Mouse (Mus musculus) duodenum, adult 2 months (tissue): ENCODE measurements around the gene Hsd17b10. TPM values are rescaled to one million over a fixed set of nuclear protein-coding genes. Genes with fewer than 3 reads are reported as not detected.

ENCODE experiments used
- polyA plus RNA-seq: library from polyadenylated mRNA; depleted of rRNA; stranded (reverse); fragments of >200 nt; gene quantifications from 2 replicates; pipeline ENCODE4 v1.2.3, GENCODE M21; 2012; ENCODE audit warnings: low replicate concordance; rRNA removed

Gene Hsd17b10
- 38.6 and 38.9 TPM in 2 replicates for polyA plus RNA-seq

DNA sequence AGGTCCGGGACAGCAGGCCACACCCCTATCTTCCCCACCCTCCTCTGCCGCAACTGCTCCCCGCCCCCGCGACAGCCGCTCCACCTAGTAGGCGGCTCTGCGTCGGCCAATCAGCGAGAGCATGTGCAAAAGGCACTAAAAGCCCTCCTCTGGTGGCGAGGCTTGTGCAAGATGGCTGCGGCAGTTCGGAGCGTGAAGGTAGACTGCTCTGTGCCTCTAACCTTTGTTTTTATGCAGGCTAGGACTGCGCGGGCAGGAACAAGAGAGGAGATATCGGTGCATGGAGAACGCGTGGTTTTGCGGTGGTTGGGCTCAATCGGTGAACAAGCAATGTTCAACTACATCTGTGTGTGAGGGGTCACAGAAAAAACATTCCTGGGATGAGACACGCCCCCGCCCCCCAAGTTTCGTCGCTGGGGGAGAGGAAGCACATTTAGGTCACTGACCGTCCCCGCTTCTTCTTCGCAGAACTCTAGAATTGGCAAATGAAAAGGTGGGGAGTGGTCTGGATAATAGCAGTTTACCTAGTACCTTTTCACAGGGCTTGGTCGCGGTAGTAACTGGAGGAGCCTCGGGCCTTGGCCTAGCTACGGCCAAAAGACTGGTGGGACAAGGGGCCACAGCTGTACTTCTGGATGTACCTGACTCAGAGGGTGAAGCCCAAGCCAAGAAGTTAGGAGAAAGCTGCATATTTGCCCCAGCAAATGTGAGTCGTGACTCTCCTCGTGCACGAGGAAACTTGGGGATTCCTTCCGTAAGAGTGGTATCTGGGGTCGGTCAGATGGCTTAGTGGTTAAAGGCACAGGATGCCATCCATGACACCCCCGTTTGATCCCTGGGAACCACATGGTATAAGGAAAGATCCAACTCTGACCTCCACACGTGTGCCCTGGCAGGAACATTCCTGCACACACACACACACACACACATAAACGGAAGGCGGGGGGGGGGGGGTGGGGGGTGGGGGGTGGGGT is at the start of gene Hsd17b10:
TSS of gene Hsd17b10 (plus strand) at position 109 of the 974 bp plus-strand sequence.

DNA sequence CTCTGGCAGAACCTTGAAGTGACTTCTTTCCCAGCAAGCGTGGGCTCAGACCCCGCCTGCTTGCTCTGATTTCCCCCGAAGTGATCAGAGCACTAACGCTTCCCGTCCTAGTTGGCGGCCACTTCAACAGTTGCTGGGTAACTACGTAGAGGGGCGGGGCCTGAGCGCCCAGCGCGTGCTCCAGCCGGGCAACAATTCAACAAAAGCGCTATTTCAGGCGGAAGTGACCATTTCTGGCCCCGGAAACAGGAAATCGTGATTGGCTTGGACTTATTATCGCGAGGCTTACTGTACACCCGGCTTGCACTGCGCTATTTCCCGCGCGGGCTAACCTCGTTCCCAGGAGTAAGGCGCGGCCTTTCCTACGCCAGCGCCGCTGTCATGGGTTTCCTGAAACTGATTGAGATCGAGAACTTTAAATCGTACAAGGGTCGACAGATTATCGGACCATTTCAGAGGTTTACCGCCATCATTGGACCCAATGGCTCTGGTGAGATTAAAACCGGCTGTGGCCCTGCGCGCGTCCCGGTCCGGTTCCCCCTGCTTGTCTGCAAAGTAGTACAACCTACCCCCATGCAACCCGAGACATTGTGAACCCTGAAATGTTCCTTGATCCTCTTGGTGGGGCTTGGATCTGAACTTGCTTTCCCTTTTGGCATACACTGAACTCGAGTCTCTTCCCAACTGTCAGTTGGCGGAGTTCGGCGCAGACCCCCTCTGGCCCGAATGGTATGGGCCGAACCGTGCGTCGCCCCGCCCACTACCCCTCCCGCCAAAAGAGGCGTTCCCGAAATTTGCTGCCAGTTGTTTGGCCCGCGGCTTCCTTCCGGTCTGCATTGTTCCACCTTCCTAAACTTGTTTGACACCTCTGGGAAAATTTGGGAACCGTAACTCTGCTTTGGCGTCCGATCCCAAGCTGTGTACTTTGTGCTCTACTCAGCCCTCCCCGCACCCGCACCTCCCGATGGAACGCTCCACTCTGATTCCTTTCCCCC is 14.8 kb downstream of the Hsd17b10 start, which contains the start of the genes Ribc1 and Smc1a:
TSS of gene Ribc1 (minus strand) at position 145 of the 995 bp plus-strand sequence.
TSS of gene Smc1a (plus strand) at position 278 of the 995 bp plus-strand sequence.

Other genes with a start within 250 kb of the Hsd17b10 start
- gene Huwe1, start 201.0 kb upstream of the Hsd17b10 start, polyA plus RNA-seq, result 10.4 and 22.3 TPM in 2 replicates
- gene Ribc1, start 14.4 kb downstream of the Hsd17b10 start, polyA plus RNA-seq, result 0.25 and 0.32 TPM in 2 replicates
- 5.6 and 7.7 TPM in 2 replicates for gene Smc1a, start 14.6 kb downstream of the Hsd17b10 start, polyA plus RNA-seq
- gene Iqsec2, start 142.4 kb downstream of the Hsd17b10 start, polyA plus RNA-seq, result 14.3 and 15.1 TPM in 2 replicates
- gene Kdm5c, start 231.2 kb downstream of the Hsd17b10 start, polyA plus RNA-seq, result 57.0 and 68.7 TPM in 2 replicates